Mouse (Mus musculus) myocyte (in vitro differentiated cells): ENCODE measurements at regions not wholly inside any gene's neighbourhood (a gene's known extent, or its start where the extent isn't known, plus 50 kb on each side); places are given as distances from the start of the nearest gene placed in this dataset.

Source experiments
- E2F4 ChIP-seq: IDR thresholded peaks from one replicate; pipeline ENCODE4 v1.6.1; 2011; ENCODE audit warnings: mild to moderate bottlenecking, control low read depth, moderate library complexity; ENCODE audit not compliant: insufficient read depth
- MAX ChIP-seq: IDR thresholded peaks from one replicate; pipeline ENCODE4 v1.6.1; 2011; ENCODE audit warnings: low read depth, mild to moderate bottlenecking, control low read depth
- POLR2A ChIP-seq: IDR thresholded peaks from one replicate; pipeline ENCODE4 v1.6.1; 2011; ENCODE audit warnings: low read depth, mild to moderate bottlenecking, control low read depth, moderate library complexity; ENCODE audit not compliant: insufficient read length
- POLR2AphosphoS2 ChIP-seq: IDR thresholded peaks from one replicate; pipeline ENCODE4 v1.6.1; 2011; ENCODE audit warnings: low read depth, control low read depth; ENCODE audit not compliant: insufficient read length
- SRF ChIP-seq: IDR thresholded peaks from one replicate; pipeline ENCODE4 v1.6.1; 2011; ENCODE audit warnings: low read depth; ENCODE audit not compliant: control insufficient read depth, insufficient read length
- USF1 ChIP-seq: IDR thresholded peaks from one replicate; pipeline ENCODE4 v1.6.1; 2011; ENCODE audit warnings: low read depth, mild to moderate bottlenecking, control low read depth, moderate library complexity

DNA sequence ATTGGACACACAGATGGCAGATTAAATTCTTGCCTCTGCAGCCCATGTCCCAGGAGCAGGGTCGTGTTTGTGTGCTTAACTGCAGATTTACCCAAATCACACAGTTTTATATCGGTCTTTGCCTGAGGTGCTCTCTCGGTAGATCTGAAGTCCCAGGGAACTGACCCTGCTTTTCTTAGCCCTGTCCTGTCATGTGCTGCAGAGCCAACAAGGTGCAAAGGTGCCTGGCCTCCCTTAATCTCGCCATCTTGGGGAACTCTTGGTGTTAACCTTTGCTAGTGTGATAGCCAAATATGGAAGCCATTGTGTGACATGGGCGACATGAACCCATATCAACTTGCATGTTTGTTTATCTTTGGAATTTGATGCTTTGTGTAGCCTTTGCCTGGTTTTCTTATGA lies 107.1 kb upstream of the Lyplal1 start:
- TF ChIP-seq POLR2A (no peak), E2F4 (no peak), USF1 (no peak), POLR2AphosphoS2 (no peak), MAX (no peak), SRF (no peak)
